Mouse (Mus musculus) intestine, postnatal 0 days (tissue): ENCODE results near the gene Tex35. TPM values are rescaled to one million over a fixed set of nuclear protein-coding genes. Genes with fewer than 3 reads are reported as not detected.
A peak's percentile ranks its signal among the peaks of the same experiment; 100 is the strongest.

Experiments
- ATAC-seq: fragments of 200-750 bp; cut with Nextera tagmentation; 2 replicates; pipeline ENCODE4 v1.8.0; 2017; ENCODE audit warnings: mild to moderate bottlenecking, moderate TSS enrichment, moderate library complexity
- H3K27ac ChIP-seq: fragments of 300-500 bp; sonication (generic); 2 replicates; pipeline ENCODE4 v1.5.1; 2014; ENCODE audit warnings: mild to moderate bottlenecking, low read depth, low read length, moderate library complexity
- H3K27me3 ChIP-seq: fragments of 300-500 bp; sonication (generic); replicated peaks from 2 replicates; pipeline ENCODE4 v1.6.1; 2014; ENCODE audit warnings: low read length, mixed read lengths; ENCODE audit not compliant: control insufficient read depth, insufficient read depth
- H3K36me3 ChIP-seq: fragments of 300-500 bp; sonication (generic); 2 replicates; pipeline ENCODE4 v1.6.1; 2014; ENCODE audit warnings: mild to moderate bottlenecking, moderate library complexity; ENCODE audit not compliant: control insufficient read depth, insufficient read depth
- H3K4me1 ChIP-seq: fragments of 300-500 bp; sonication (generic); replicated peaks from 2 replicates; pipeline ENCODE4 v1.6.1; 2014; ENCODE audit warnings: antibody characterized with exemption, low read length, mixed read lengths; ENCODE audit not compliant: control insufficient read depth, insufficient read depth
- H3K4me2 ChIP-seq: fragments of 300-500 bp; sonication (generic); replicated peaks from 2 replicates; pipeline ENCODE4 v1.6.1; 2014; ENCODE audit warnings: low read depth, mild to moderate bottlenecking, moderate library complexity
- H3K4me3 ChIP-seq: fragments of 300-500 bp; sonication (generic); 2 replicates; pipeline ENCODE4 v1.5.1; 2014; ENCODE audit warnings: low read depth, low read length
- H3K9ac ChIP-seq: fragments of 300-500 bp; sonication (generic); 2 replicates; pipeline ENCODE4 v1.6.1; 2014; ENCODE audit warnings: mild to moderate bottlenecking, low read depth, low read length
- H3K9me3 ChIP-seq: fragments of 300-500 bp; sonication (generic); 2 replicates; pipeline ENCODE4 v1.6.1; 2016; ENCODE audit warnings: mixed run types; ENCODE audit not compliant: control insufficient read depth
- CTCF ChIP-seq: sonication (generic); IDR thresholded peaks from 2 replicates; pipeline ENCODE4 v1.5.1; 2016; ENCODE audit warnings: low read depth, mild to moderate bottlenecking, control low read depth, antibody characterized with exemption, moderate library complexity
- WGBS: fragments of 180-500 bp; shearing (Covaris S2); extraction: QIAGEN DNeasy Blood & Tissue Kit; methylation state at CpG from one replicate; pipeline ENCODE4 v1.1.7; 2014; 5-methylcytosine and 5-hydroxymethylcytosine counted together
- polyA plus RNA-seq: library from polyadenylated mRNA; unstranded; fragments of >200 nt; fragmentation: Nextera tagmentation; extraction: Ambion mirVana; gene quantifications from 2 replicates; pipeline ENCODE4 v1.2.1, GENCODE M21; 2015

Gene Tex35
- polyA plus RNA-seq, 1 experiment from 2014 or later = not detected

DNA sequence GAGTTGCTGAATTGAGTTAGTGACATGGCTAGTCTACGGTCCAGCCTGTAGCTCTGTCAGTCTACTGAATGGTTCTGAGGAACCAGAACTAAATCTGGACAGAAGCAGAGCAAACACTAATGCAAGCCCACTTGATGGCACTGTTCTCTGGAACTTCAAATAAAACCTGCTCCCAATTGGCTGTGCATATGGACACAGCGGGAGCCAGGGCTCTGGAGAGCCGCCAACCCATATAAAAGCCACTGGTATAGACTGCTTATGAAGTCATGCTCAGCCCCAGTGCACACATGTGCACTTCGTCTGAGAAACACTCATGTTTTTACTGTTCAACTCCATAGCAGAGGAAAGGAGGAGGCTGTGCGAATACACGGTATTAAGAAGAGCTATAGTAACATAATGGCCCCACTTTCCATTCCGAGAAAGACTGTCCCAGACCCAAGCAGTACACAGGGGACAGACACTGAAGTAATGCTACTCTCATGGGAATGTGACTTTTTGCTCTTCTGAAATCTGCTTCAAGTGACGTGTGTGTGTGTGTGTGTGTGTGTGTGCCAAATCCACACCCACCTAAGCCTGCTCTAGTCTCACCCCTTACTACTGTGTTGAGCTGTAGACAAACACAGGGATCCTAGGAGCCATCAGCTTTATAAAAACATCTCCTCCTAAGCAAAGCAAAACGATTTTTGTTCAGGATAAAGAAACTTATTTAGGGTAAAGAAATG is 28.8 kb upstream of the Tex35 start:
- no peak for ATAC-seq
- peak; percentile 23; the same call in 1 of the 2 replicates for TF ChIP-seq CTCF
- Histone ChIP-seq H3K27ac (no peak overlapping the region), H3K9ac (no peak overlapping the region), H3K4me2 (no peak overlapping the region), H3K9me3 (no peaks in the 10 kb centered on the region), H3K4me1 (no peaks in the 10 kb centered on the region), H3K36me3 (no peaks in the 10 kb centered on the region), H3K27me3 (no peaks in the 10 kb centered on the region), H3K4me3 (no peak overlapping the region)
- 81% methylated on average over 9 of the region's 9 CpGs for WGBS

DNA sequence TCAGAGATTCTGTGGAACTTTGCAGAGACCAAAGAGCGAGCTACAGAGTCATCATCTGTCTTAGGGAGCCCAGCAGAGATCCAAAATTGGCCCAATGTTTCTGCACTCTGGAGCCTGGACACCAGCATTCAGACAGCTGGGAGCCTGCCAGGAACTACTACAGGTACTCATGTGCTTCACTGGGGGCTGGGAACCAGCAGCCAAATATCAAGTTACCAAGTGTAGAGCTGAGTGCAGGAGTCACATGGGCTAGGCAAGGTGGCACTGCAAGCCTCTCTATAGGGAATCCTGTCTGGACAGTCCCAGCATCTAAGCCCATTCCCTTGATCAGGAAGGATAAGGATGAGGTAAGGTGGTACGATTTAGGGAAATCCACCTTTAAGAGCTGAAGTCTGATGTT is 19.7 kb upstream of the Tex35 start:
- no peaks in the 10 kb centered on the region for H3K27me3 ChIP-seq
- no peak overlapping the region for H3K27ac ChIP-seq
- no peak overlapping the region for H3K4me3 ChIP-seq
- no peaks in the 10 kb centered on the region for H3K9me3 ChIP-seq
- H3K4me2 ChIP-seq = no peak overlapping the region
- no peak for TF ChIP-seq CTCF
- no peak overlapping the region for H3K9ac ChIP-seq
- no peak for ATAC-seq
- no peaks in the 10 kb centered on the region for H3K4me1 ChIP-seq
- WGBS = 94% methylated on average over 2 of the region's 2 CpGs
- H3K36me3 ChIP-seq = no peaks in the 10 kb centered on the region

DNA sequence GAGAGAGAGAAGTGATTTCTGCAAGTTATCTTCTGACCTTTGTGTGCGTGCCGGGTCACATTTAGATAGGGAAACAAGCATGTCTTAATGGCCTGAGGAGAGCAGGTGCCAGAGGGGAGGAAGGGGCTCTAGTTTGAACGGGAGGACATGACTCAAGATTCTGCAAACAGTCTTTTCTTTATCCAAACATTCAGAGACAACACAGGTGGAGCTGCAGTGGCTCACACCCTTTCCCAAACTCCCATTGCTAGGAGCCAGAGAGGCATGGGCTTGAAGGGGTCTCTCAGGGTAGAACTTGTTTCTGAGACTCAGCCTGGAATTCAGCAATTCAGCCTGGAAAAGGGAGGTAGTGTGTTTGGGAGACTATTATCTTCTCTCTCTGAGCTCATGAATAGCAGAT is 15.4 kb upstream of the Tex35 start:
- 30% methylated on average over 3 of the region's 3 CpGs for WGBS
- ATAC-seq = no peak

DNA sequence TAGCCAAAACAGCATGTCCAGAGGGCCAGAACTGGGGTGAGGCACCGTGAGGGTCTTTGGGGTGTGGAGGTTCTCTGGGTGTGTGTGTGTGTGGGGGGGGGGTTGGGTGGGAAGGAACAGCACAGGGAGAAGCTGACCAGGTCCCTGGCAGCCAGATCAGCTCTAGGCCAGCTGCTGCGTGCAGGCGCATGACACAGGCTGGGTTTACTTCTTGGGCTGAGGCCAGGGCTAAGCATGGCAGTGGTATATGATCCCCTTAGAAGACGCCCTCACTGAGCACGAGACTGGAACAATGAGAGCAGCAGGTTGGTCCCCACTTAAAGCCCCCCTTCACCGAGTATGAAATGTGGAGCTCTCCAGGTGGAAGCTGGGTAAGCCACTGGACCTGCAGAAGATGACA is 10.7 kb upstream of the Tex35 start:
- no peaks in the 10 kb centered on the region for H3K4me1 ChIP-seq
- TF ChIP-seq CTCF = no peak
- H3K36me3 ChIP-seq = no peaks in the 10 kb centered on the region
- no peak for ATAC-seq
- no peak overlapping the region for H3K4me3 ChIP-seq
- no peak overlapping the region for H3K27ac ChIP-seq
- WGBS = 79% methylated on average over 6 of the region's 6 CpGs
- H3K9ac ChIP-seq = no peak overlapping the region
- H3K27me3 ChIP-seq = no peaks in the 10 kb centered on the region
- H3K9me3 ChIP-seq = no peaks in the 10 kb centered on the region
- no peak overlapping the region for H3K4me2 ChIP-seq

More for the DNA sequence above, 15.4 kb upstream of the Tex35 start:
- no peak overlapping the region for H3K4me3 ChIP-seq
- H3K9ac ChIP-seq = no peak overlapping the region
- H3K27ac ChIP-seq = no peak overlapping the region
- H3K36me3 ChIP-seq = no peaks in the 10 kb centered on the region
- no peaks in the 10 kb centered on the region for H3K27me3 ChIP-seq
- H3K9me3 ChIP-seq = no peaks in the 10 kb centered on the region
- H3K4me2 ChIP-seq = no peak overlapping the region
- H3K4me1 ChIP-seq = no peaks in the 10 kb centered on the region
- no peak for TF ChIP-seq CTCF

DNA sequence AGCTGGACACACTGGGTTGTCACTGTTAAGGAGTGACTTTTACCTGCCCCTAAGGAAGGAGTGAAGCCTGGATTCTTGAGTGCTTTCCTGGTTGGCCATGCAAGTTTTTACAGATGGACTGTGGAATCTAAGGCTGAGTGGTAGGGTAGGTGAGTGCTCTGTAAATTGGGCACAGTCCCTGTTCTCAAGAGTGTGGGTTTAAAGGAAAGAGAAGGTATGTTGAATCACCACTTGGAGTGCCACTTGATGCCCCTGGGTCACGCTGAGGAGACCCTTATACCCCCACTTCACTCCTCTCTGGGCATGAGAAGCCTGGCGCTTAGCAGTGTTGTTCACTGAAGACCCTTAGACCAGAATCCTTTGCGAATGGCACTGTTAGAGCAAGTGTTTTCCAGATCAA is 9.0 kb upstream of the Tex35 start:
- H3K27me3 ChIP-seq = no peaks in the 10 kb centered on the region
- no peak for ATAC-seq
- no peak for TF ChIP-seq CTCF
- H3K4me1 ChIP-seq = no peaks in the 10 kb centered on the region
- no peak overlapping the region for H3K9ac ChIP-seq
- no peaks in the 10 kb centered on the region for H3K9me3 ChIP-seq
- 85% methylated on average over 3 of the region's 3 CpGs for WGBS
- no peak overlapping the region for H3K4me3 ChIP-seq
- no peak overlapping the region for H3K27ac ChIP-seq
- no peak overlapping the region for H3K4me2 ChIP-seq
- no peaks in the 10 kb centered on the region for H3K36me3 ChIP-seq

DNA sequence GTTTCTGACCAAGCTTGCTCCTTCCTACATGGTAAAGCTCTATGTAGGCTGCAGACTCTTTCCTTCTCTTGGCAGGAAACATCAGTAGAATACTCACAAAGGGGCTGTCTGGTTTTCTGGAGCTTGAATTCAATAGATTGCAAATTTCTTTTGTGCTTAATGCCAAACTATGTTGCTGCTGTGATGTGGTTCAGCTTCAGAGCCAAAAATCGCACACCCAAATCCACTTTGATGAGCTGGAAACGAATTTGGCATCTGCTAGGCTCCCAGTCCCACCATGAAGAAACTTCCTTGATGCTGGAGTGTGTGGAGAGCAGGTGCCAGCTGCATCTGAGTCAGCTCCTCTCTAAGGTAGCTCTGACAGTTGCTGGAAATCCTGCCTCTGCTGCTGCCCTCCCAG is 6.0 kb upstream of the Tex35 start:
- Histone ChIP-seq H3K27me3 (no peaks in the 10 kb centered on the region), H3K9me3 (no peaks in the 10 kb centered on the region), H3K4me2 (no peak overlapping the region), H3K4me3 (no peak overlapping the region), H3K4me1 (no peaks in the 10 kb centered on the region), H3K27ac (no peak overlapping the region), H3K9ac (no peak overlapping the region), H3K36me3 (no peaks in the 10 kb centered on the region)
- no peak for TF ChIP-seq CTCF
- WGBS = 77% methylated on average over 2 of the region's 2 CpGs
- no peak for ATAC-seq
